Mouse (Mus musculus) forebrain, embryonic 12.5 days (tissue): ENCODE data around the gene Pyy. TPM values are rescaled to one million over a fixed set of nuclear protein-coding genes. Genes with fewer than 3 reads are reported as not detected.

Source experiments
- ATAC-seq: fragments of 200-750 bp; cut with Nextera tagmentation; 2 replicates; pipeline ENCODE4 v1.8.0; 2017; ENCODE audit warnings: moderate TSS enrichment; ENCODE audit not compliant: low FRiP score
- H3K27ac ChIP-seq: fragments of 300-500 bp; sonication (generic); 2 replicates; pipeline ENCODE4 v1.5.1; 2016; ENCODE audit warnings: mild to moderate bottlenecking
- H3K27me3 ChIP-seq: fragments of 300-500 bp; sonication (generic); 2 replicates; pipeline ENCODE4 v1.6.1; 2016; ENCODE audit warnings: mild to moderate bottlenecking
- H3K36me3 ChIP-seq: fragments of 300-500 bp; sonication (generic); replicated peaks from 2 replicates; pipeline ENCODE4 v1.6.1; 2016; ENCODE audit warnings: mild to moderate bottlenecking
- H3K4me1 ChIP-seq: fragments of 300-500 bp; sonication (generic); 2 replicates; pipeline ENCODE4 v1.6.1; 2016
- H3K4me2 ChIP-seq: fragments of 300-500 bp; sonication (generic); 2 replicates; pipeline ENCODE4 v1.6.1; 2016; ENCODE audit warnings: mild to moderate bottlenecking, moderate library complexity
- H3K4me3 ChIP-seq: fragments of 300-500 bp; sonication (generic); replicated peaks from 2 replicates; pipeline ENCODE4 v1.5.1; 2016; ENCODE audit warnings: mild to moderate bottlenecking
- H3K9ac ChIP-seq: fragments of 300-500 bp; sonication (generic); 2 replicates; pipeline ENCODE4 v1.6.1; 2016; ENCODE audit warnings: mild to moderate bottlenecking
- H3K9me3 ChIP-seq: fragments of 300-500 bp; sonication (generic); 2 replicates; pipeline ENCODE4 v1.6.1; 2016
- WGBS: fragments of 180-500 bp; shearing (Covaris S2); methylation state at CpG from one replicate; pipeline ENCODE4 v1.1.7; 2016; 5-methylcytosine and 5-hydroxymethylcytosine counted together
- polyA plus RNA-seq: library from polyadenylated mRNA; unstranded; fragments of >200 nt; fragmentation: Nextera tagmentation; extraction: Ambion mirVana; gene quantifications from 2 replicates; pipeline ENCODE4 v1.2.1, GENCODE M21; 2016

Pyy gene
- polyA plus RNA-seq, 1 experiment from 2014 or later, result not detected

- WGBS, result under 1% methylated on average over 20 of the region's 20 CpGs
- peak overlapping the region; percentile 96 for H3K27ac ChIP-seq
- no peaks in the 10 kb centered on the region for H3K27me3 ChIP-seq
- peak overlapping the region; percentile 56 for H3K4me3 ChIP-seq
- peak overlapping the region; percentile 64 for H3K9ac ChIP-seq
- H3K4me2 ChIP-seq, result peak overlapping the region; percentile 86
- H3K36me3 ChIP-seq, result peaks cover 8% of the 10 kb centered on the region
- H3K9me3 ChIP-seq, result no peaks in the 10 kb centered on the region
- H3K4me1 ChIP-seq, result peaks cover 38% of the 10 kb centered on the region
- peak; percentile 58 for ATAC-seq
Observed at GRCm38 (mm10) chr11:102089088-102089808, 18.4 kb downstream of the Pyy start.

- WGBS, result under 1% methylated on average over 46 of the region's 49 CpGs
- peak within 1 kb of the TSS; percentile 86 for H3K4me2 ChIP-seq
Observed at GRCm38 (mm10) chr11:102087931-102088898, 19.4 kb downstream of the Pyy start, which contains the start of gene Mpp2. Gene Mpp2 (minus strand): TSS chr11:102088515.

GRCm38 (mm10) chr11:102087081-102087751 is 20.4 kb downstream of the Pyy start:
- peak; percentile 80 for ATAC-seq
- under 1% methylated on average over 39 of the region's 39 CpGs for WGBS
- Histone ChIP-seq H3K9ac (peak overlapping the region; percentile 64), H3K27ac (peak overlapping the region; percentile 96), H3K4me2 (peak overlapping the region; percentile 86), H3K36me3 (peaks cover 13% of the 10 kb centered on the region), H3K4me1 (peaks cover 55% of the 10 kb centered on the region), H3K27me3 (no peaks in the 10 kb centered on the region), H3K4me3 (peak overlapping the region; percentile 56), H3K9me3 (no peaks in the 10 kb centered on the region)

More at GRCm38 (mm10) chr11:102087931-102088898, 19.4 kb downstream of the Pyy start, which contains the start of gene Mpp2:
- peaks cover 45% of the 10 kb centered on the region for H3K4me1 ChIP-seq
- peak; percentile 71 for ATAC-seq
- H3K9ac ChIP-seq, result peak within 1 kb of the TSS; percentile 64
- H3K9me3 ChIP-seq, result no peaks in the 10 kb centered on the region
- H3K27ac ChIP-seq, result peak within 1 kb of the TSS; percentile 96
- no peaks in the 10 kb centered on the region for H3K27me3 ChIP-seq
- peak within 1 kb of the TSS; percentile 56 for H3K4me3 ChIP-seq
- peaks cover 13% of the 10 kb centered on the region for H3K36me3 ChIP-seq

- H3K4me1 ChIP-seq, result peaks cover 64% of the 10 kb centered on the region
- peak overlapping the region; percentile 64 for H3K9ac ChIP-seq
- no peaks in the 10 kb centered on the region for H3K27me3 ChIP-seq
- H3K27ac ChIP-seq, result peak overlapping the region; percentile 96
- WGBS, result 13% methylated on average over 3 of the region's 3 CpGs
- H3K4me3 ChIP-seq, result peak overlapping the region; percentile 56
- no peaks in the 10 kb centered on the region for H3K9me3 ChIP-seq
- peaks cover 13% of the 10 kb centered on the region for H3K36me3 ChIP-seq
- ATAC-seq, result no peak
- H3K4me2 ChIP-seq, result peak overlapping the region; percentile 86
Observed at GRCm38 (mm10) chr11:102086331-102086730, 21.3 kb downstream of the Pyy start.

GRCm38 (mm10) chr11:102084159-102084558 is 23.5 kb downstream of the Pyy start:
- Histone ChIP-seq H3K9me3 (no peaks in the 10 kb centered on the region), H3K36me3 (peaks cover 26% of the 10 kb centered on the region), H3K9ac (no peak overlapping the region), H3K27ac (peak overlapping the region; percentile 22; the same call in 1 of the 2 replicates), H3K4me3 (no peak overlapping the region), H3K4me1 (peaks cover 57% of the 10 kb centered on the region), H3K27me3 (no peaks in the 10 kb centered on the region), H3K4me2 (no peak overlapping the region)
- no peak for ATAC-seq
- WGBS, result 9% methylated on average over 7 of the region's 7 CpGs

- H3K4me1 ChIP-seq, result peaks cover 53% of the 10 kb centered on the region
- H3K9me3 ChIP-seq, result no peaks in the 10 kb centered on the region
- ATAC-seq, result no peak
- H3K4me2 ChIP-seq, result peak overlapping the region; percentile 83
- no peak overlapping the region for H3K9ac ChIP-seq
- H3K27me3 ChIP-seq, result no peaks in the 10 kb centered on the region
- 44% methylated on average over 4 of the region's 4 CpGs for WGBS
- no peak overlapping the region for H3K4me3 ChIP-seq
- no peak overlapping the region for H3K27ac ChIP-seq
- H3K36me3 ChIP-seq, result peaks cover 35% of the 10 kb centered on the region
Observed at GRCm38 (mm10) chr11:102083193-102083592, 24.4 kb downstream of the Pyy start.

- peaks cover 38% of the 10 kb centered on the region for H3K36me3 ChIP-seq
- peaks cover 53% of the 10 kb centered on the region for H3K4me1 ChIP-seq
Observed at GRCm38 (mm10) chr11:102082322-102082721, 25.3 kb downstream of the Pyy start.

GRCm38 (mm10) chr11:102073722-102074121 is 33.9 kb downstream of the Pyy start:
- ATAC-seq, result no peak
- Histone ChIP-seq H3K9ac (no peak overlapping the region), H3K4me1 (peaks cover 7% of the 10 kb centered on the region), H3K27me3 (no peaks in the 10 kb centered on the region), H3K27ac (no peak overlapping the region), H3K4me3 (no peak overlapping the region), H3K9me3 (no peaks in the 10 kb centered on the region), H3K4me2 (no peak overlapping the region), H3K36me3 (peaks cover 33% of the 10 kb centered on the region)
- WGBS, result 88% methylated on average over 14 of the region's 14 CpGs

More at GRCm38 (mm10) chr11:102082322-102082721, 25.3 kb downstream of the Pyy start:
- Histone ChIP-seq H3K9ac (peak overlapping the region; percentile 54), H3K9me3 (no peaks in the 10 kb centered on the region), H3K4me2 (peak overlapping the region; percentile 83), H3K27me3 (no peaks in the 10 kb centered on the region), H3K27ac (no peak overlapping the region), H3K4me3 (peak overlapping the region; percentile 40)
- ATAC-seq, result peak; percentile 89
- 3% methylated on average over 18 of the region's 18 CpGs for WGBS

GRCm38 (mm10) chr11:102072729-102073128 is 34.9 kb downstream of the Pyy start:
- Histone ChIP-seq H3K9me3 (no peaks in the 10 kb centered on the region), H3K4me2 (no peak overlapping the region), H3K4me3 (no peak overlapping the region), H3K36me3 (peaks cover 26% of the 10 kb centered on the region), H3K27ac (0 out of 2 replicates have a peak overlapping the region, but pooled peaks have one; percentile 13), H3K27me3 (no peaks in the 10 kb centered on the region), H3K4me1 (peaks cover 7% of the 10 kb centered on the region), H3K9ac (no peak overlapping the region)
- no peak for ATAC-seq
- WGBS, result 88% methylated on average over 5 of the region's 5 CpGs

GRCm38 (mm10) chr11:102070426-102070825 is 37.2 kb downstream of the Pyy start:
- Histone ChIP-seq H3K4me3 (no peak overlapping the region), H3K4me1 (peaks cover 7% of the 10 kb centered on the region), H3K9me3 (no peaks in the 10 kb centered on the region), H3K36me3 (peaks cover 13% of the 10 kb centered on the region), H3K27me3 (no peaks in the 10 kb centered on the region), H3K9ac (no peak overlapping the region), H3K4me2 (peak overlapping the region; percentile 22; the same call in 1 of the 2 replicates), H3K27ac (0 out of 2 replicates have a peak overlapping the region, but pooled peaks have one; percentile 25)
- 8% methylated on average over 13 of the region's 13 CpGs for WGBS
- no peak for ATAC-seq

GRCm38 (mm10) chr11:102069633-102070032 is 38.0 kb downstream of the Pyy start:
- no peak overlapping the region for H3K4me3 ChIP-seq
- no peak for ATAC-seq
- H3K27me3 ChIP-seq, result no peaks in the 10 kb centered on the region
- peaks cover 7% of the 10 kb centered on the region for H3K4me1 ChIP-seq
- 60% methylated on average over 11 of the region's 11 CpGs for WGBS
- no peak overlapping the region for H3K4me2 ChIP-seq
- H3K9ac ChIP-seq, result no peak overlapping the region
- H3K27ac ChIP-seq, result no peak overlapping the region
- H3K36me3 ChIP-seq, result peaks cover 7% of the 10 kb centered on the region
- no peaks in the 10 kb centered on the region for H3K9me3 ChIP-seq
